Mouse (Mus musculus) lung, adult 2 months (tissue): Measurements from ENCODE around the gene Tyw1.

ENCODE experiments used
- CTCF ChIP-seq: fragments of 200-500 bp; IDR thresholded peaks from 2 replicates; pipeline ENCODE4 v1.5.1; 2011; ENCODE audit warnings: mild to moderate bottlenecking, low read length, control low read depth; ENCODE audit not compliant: insufficient read depth
- POLR2A ChIP-seq: fragments of 200-500 bp; IDR thresholded peaks from 2 replicates; pipeline ENCODE4 v1.6.1; 2011; ENCODE audit warnings: low read depth, mild to moderate bottlenecking, control low read depth, low read length, borderline replicate concordance; ENCODE audit errors: extremely low read depth

GRCm38 (mm10) chr5:130333566-130333965, 78.1 kb downstream of the Tyw1 start:
- TF ChIP-seq POLR2A (no peak), CTCF (no peak)
